Mouse (Mus musculus): ENCODE data around the gene Rbm33. TPM values are rescaled to one million over a fixed set of nuclear protein-coding genes. Genes with fewer than 3 reads are reported as not detected.

Rbm33 gene
- total RNA-seq, 2 experiments from 2014 or later: 60.4 to 60.5 TPM

GRCm38 (mm10) chr5:28457921-28458641 is 141.2 kb downstream of the Rbm33 start:
- no peak for ATAC-seq (replicated peaks; ENCODE audit: low FRiP score, low TSS enrichment, poor library complexity, severe bottlenecking)

GRCm38 (mm10) chr5:28458821-28459240 is 141.9 kb downstream of the Rbm33 start:
- ATAC-seq (replicated peaks; ENCODE audit: low FRiP score, low TSS enrichment, poor library complexity, severe bottlenecking): no peak

- no peak for ATAC-seq (replicated peaks; ENCODE audit: low FRiP score, low TSS enrichment, poor library complexity, severe bottlenecking)
Observed at GRCm38 (mm10) chr5:28459456-28460225, 142.7 kb downstream of the Rbm33 start.

- ATAC-seq (replicated peaks; ENCODE audit: low FRiP score, low TSS enrichment, poor library complexity, severe bottlenecking): no peak
Observed at GRCm38 (mm10) chr5:28460556-28461350, 143.8 kb downstream of the Rbm33 start.

- no peak for ATAC-seq (replicated peaks; ENCODE audit: low FRiP score, low TSS enrichment, poor library complexity, severe bottlenecking)
Observed at GRCm38 (mm10) chr5:28461376-28461775, 144.5 kb downstream of the Rbm33 start.

GRCm38 (mm10) chr5:28462741-28463590 is 146.0 kb downstream of the Rbm33 start:
- ATAC-seq (replicated peaks; ENCODE audit: low FRiP score, low TSS enrichment, poor library complexity, severe bottlenecking): no peak

GRCm38 (mm10) chr5:28463656-28464055 is 146.7 kb downstream of the Rbm33 start:
- no peak for ATAC-seq (replicated peaks; ENCODE audit: low FRiP score, low TSS enrichment, poor library complexity, severe bottlenecking)

GRCm38 (mm10) chr5:28464361-28465098 is 147.6 kb downstream of the Rbm33 start:
- no peak for ATAC-seq (replicated peaks; ENCODE audit: low FRiP score, low TSS enrichment, poor library complexity, severe bottlenecking)

- ATAC-seq (replicated peaks; ENCODE audit: low FRiP score, low TSS enrichment, poor library complexity, severe bottlenecking): no peak
Observed at GRCm38 (mm10) chr5:28465099-28465406, 148.1 kb downstream of the Rbm33 start.

GRCm38 (mm10) chr5:28465526-28465925 is 148.6 kb downstream of the Rbm33 start:
- ATAC-seq (replicated peaks; ENCODE audit: low FRiP score, low TSS enrichment, poor library complexity, severe bottlenecking): no peak

- ATAC-seq (replicated peaks; ENCODE audit: low FRiP score, low TSS enrichment, poor library complexity, severe bottlenecking): no peak
Observed at GRCm38 (mm10) chr5:28466351-28466750, 149.4 kb downstream of the Rbm33 start.

- ATAC-seq (replicated peaks; ENCODE audit: low FRiP score, low TSS enrichment, poor library complexity, severe bottlenecking): no peak
Observed at GRCm38 (mm10) chr5:28466760-28467306, 149.9 kb downstream of the Rbm33 start, which contains the start of gene Shh. TSS of gene Shh (minus strand) at chr5:28467256.

Other genes with a start within 250 kb of the Rbm33 start
- 11.1 and 17.1 TPM in 2 replicates for gene Insig1, start 245.8 kb upstream of the Rbm33 start, total RNA-seq (2014; fragmentation: Nextera tagmentation)
- gene Insig1, start 245.8 kb upstream of the Rbm33 start, total RNA-seq (2017): 24.4 and 38.2 TPM in 2 replicates
- gene En2, start 151.4 kb upstream of the Rbm33 start, total RNA-seq (2014; fragmentation: Nextera tagmentation): not detected in 2 replicates
- gene En2, start 151.4 kb upstream of the Rbm33 start, total RNA-seq (2017): not detected in 2 replicates
- not detected in 2 replicates for gene Cnpy1, start 71.3 kb upstream of the Rbm33 start, total RNA-seq (2014; fragmentation: Nextera tagmentation)
- not detected in 2 replicates for gene Cnpy1, start 71.3 kb upstream of the Rbm33 start, total RNA-seq (2017)
- gene Shh, start 150.1 kb downstream of the Rbm33 start, total RNA-seq (2014; fragmentation: Nextera tagmentation): not detected in 2 replicates
- gene Shh, start 150.1 kb downstream of the Rbm33 start, total RNA-seq (2017): not detected in 2 replicates

Measured in megakaryocyte-erythroid progenitor cell, adult 5-6 weeks (primary cell).